Mouse (Mus musculus) c-Kit-negative CD71-positive TER-119-positive erythroid progenitor cells, embryonic 14.5 days (primary cell): ENCODE measurements around the gene Eloa.
"Not testable (repeated sequence)": the region's sequence is repeated elsewhere in the genome, so short reads cannot be mapped to it uniquely, and the experiment has no call there.

ENCODE experiments used
- DNase-seq: peaks from one replicate; pipeline ENCODE4 v3.0.0-alpha.2; 2013; ENCODE audit warnings: low read depth, low spot score

Eloa gene

GRCm38 (mm10) chr4:135984556-135984955, 37.0 kb downstream of the Eloa start:
- DNase-seq, result no peak

GRCm38 (mm10) chr4:135981524-135982063, 40.0 kb downstream of the Eloa start:
- DNase-seq, result no peak

- DNase-seq, result not testable (repeated sequence)
Observed at GRCm38 (mm10) chr4:135980223-135980622, 41.3 kb downstream of the Eloa start.

DNA sequence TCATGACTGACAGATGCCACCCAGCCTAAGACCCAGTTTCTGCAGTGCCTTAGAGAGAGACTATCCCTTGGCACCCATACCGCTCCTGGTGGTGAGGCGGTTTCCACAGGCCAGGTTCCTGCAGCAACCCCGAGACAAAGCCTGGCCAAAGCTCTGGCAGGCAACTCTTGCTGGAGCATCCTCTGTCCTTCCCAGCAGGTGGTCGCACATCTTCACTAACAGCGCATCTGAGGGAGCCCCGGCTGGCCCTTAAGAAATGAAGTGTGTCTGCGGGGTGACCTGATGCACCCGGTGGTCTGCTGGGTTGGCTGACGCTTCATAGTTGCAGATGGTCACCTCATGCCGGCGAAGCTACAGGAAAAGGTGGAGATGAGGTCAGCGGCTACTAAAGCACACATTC, 45.4 kb downstream of the Eloa start:
- DNase-seq, result no peak

GRCm38 (mm10) chr4:135972911-135973811, 48.4 kb downstream of the Eloa start:
- DNase-seq, result no peak

DNA sequence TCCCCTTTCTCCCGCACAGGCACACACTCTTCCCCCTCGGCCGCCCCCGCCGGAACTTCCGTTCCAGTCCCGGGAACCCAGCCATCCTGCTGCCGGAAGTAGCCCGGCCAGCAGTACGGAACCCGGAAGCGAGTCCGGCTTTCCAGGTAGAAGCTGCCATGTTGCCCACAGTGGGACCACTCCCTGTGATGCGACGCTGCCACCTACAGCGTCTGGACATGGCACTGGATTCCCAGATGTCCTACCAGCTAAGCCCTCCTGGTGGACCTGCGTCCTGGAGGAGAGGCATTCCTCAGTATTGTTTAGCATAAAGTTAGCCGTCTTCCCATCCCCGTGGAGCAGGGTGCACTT, 49.0 kb downstream of the Eloa start, which contains the start of gene Lypla2:
Gene Lypla2 (minus strand): TSS at position 71 of the 351 bp plus-strand sequence.
- no peak for DNase-seq

GRCm38 (mm10) chr4:135971805-135972555, 49.6 kb downstream of the Eloa start:
- DNase-seq, result no peak

- no peak for DNase-seq
Observed at GRCm38 (mm10) chr4:135970585-135970984, 51.0 kb downstream of the Eloa start.

DNA sequence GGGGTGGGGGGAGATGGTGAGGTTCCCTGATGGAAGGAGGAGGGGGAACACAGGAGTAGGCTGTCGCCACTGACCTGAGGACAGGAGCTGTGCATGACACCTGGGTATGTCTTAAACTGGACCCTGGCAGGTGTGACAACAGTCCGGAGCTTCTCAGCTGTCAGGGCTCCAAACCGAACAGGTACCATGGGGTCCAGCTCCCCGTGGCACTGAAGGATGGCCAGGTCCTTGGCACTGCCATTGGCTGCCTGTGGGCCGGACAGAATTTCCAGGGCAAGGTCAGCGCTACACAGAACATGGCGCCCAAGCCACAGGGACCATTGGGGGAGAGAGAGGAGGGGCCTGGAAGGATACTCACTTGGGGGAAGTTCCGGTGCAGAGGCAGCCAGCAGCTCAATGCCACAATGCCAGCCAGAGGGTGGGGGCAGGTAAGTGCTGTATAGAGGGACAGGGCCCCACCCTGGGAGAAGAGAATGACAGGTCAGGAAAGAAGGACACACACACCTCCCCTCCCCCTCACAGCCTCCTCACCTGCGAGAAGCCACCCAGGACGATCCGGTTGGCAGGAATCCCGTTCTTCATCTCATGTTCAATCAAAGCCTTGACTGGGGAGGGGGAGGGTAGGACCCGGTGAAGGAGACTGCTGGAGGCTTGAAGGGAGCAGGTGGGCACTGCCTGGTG, 52.4 kb downstream of the Eloa start:
- no peak for DNase-seq

DNA sequence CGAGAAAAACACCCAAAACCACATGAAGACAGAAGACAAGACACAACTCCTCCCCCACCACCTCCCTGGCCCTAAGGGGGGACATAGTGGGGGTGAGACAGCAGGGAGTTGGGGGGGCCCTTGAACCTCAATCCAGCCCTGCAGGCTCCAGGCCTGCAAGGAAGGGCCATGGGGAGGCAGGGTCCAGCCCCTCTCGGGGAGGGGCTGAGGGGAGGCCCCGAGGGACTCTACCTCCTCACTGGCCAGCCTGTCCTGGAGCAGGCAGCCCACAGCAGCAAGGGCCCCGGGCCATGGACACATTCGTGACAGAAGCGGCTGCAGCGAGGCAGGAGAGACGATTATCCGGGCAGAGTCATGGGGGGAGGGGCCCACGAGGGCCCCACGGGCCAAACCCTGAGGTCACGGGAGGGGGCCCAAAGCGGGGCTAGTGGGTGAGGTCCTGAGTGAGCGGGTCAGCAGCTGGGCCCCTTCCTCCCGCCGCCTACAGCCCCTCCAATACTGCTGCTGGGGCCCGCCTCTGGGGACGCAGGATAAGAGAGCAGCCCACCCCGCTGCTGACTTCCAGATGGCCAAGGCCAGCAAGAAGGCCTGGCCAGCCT, 53.2 kb downstream of the Eloa start:
- DNase-seq, result no peak

- DNase-seq, result no peak
Observed at GRCm38 (mm10) chr4:135967086-135967760, 54.3 kb downstream of the Eloa start.

DNA sequence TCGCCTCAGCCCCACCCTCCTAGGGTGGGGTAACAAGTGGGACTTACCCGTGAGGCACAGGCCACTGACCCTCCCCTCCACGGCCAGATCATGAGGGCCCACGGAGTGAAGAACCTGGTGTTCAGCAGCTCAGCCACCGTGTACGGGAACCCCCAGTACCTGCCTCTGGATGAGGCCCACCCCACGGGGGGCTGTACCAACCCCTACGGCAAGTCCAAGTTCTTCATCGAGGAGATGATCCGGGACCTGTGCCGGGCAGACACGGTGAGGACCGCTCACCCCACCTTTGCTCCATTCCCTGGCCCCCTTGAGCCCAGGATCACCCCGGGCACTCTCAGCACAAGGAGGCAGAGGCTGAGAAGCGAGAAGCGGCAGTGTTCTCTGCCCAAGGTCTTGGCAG, 55.3 kb downstream of the Eloa start:
- DNase-seq, result no peak

DNA sequence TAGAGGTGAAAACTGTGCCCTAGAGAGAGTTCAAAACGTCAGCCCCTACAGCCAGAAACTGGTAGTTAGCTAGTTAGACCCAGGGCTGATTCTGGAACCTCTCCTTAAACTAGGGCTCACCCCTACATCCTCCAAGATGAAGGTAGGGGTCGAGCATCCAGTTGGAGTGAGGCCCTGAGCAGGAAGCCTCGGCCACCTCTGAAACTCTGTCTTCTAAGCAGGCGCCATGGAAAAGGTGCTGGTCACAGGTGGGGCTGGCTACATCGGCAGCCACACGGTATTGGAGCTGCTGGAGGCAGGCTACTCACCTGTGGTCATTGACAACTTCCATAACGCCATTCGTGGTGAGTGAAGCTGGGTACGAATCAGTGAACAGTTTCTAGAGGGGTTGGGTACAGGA, 56.5 kb downstream of the Eloa start:
- DNase-seq, result no peak

DNA sequence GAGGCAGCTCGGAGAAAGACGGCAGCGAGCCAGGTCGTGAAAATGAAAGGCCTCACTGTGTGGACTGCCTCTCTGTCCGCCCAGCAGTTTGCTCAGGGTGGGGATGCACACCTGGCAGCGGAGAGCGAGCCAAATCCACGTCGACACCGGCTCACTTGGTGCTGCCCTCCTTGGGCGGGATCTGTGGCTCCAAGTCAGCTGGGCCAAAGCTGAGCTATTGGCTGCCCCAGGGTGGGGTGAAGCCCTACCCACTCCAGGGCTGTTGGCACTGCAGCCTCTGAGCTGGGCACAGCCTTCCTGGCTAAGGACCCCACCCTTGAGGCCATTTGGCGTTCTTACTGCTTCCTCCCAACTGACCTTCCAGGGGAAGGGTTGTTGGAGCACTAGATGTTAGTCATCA, 57.1 kb downstream of the Eloa start:
- DNase-seq, result no peak

- DNase-seq, result peak; percentile 95
Observed at GRCm38 (mm10) chr4:135963457-135964193, 57.9 kb downstream of the Eloa start, which contains the start of gene Gale. Gene Gale (plus strand): TSS chr4:135963727.

DNA sequence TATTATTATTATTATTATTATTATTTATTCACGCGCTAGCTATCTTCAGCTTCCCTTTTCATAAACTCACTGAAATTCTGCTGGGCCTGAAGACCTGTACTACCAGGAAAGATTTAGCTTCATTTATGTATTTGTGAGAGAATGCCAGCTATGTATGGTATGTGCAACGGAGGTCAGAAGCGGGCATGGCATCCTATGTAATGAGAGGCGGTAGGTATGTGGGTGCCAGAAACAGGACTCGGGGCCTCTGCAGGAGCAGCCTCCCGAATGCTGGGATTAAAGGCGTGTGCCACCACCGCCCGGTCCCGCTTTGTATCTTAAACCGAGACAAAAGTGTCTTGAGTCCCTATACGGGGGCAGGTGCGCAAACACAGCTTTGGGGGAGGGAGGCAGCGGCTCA, 58.6 kb downstream of the Eloa start:
- DNase-seq, result no peak

DNA sequence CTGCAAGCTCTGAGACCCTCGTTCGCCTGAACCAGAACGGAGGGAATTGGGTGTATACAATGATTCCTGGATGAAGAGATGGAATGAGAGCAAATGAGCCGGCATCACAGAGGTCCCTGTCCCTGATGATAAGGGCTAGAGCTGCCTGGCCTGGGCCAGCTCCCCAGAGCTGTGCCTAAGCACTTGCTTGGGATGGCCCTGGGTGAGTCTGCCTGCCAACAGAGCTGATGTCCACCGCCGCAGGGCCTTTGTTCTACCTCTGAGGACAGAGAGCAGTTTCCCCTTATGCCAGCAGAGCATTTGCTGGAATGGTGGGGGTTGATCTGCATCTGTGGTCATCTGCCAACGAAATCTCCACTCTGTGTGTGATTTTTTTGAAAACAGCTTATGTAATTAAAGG, 59.4 kb downstream of the Eloa start:
- no peak for DNase-seq

- no peak for DNase-seq
Observed at GRCm38 (mm10) chr4:135961709-135962108, 59.9 kb downstream of the Eloa start.

DNA sequence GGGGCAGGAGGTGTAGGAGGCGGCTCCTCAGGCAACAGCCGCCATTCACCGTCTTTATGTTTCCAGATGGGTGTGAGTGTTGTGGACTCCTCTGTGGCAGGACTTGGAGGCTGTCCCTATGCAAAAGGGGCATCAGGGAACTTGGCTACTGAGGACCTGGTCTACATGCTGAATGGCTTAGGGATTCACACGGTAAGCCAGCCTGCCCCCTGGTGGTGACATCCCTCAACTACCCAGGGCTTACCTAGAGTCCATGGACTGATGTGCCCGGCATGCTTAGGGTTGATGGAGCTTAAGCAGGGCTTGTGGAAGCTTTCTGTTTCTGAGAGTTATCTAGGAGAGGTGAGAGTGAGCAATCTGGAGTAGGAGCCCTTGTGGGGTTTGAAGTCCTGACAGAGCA, 60.8 kb downstream of the Eloa start:
- peak; percentile 77 for DNase-seq

DNA sequence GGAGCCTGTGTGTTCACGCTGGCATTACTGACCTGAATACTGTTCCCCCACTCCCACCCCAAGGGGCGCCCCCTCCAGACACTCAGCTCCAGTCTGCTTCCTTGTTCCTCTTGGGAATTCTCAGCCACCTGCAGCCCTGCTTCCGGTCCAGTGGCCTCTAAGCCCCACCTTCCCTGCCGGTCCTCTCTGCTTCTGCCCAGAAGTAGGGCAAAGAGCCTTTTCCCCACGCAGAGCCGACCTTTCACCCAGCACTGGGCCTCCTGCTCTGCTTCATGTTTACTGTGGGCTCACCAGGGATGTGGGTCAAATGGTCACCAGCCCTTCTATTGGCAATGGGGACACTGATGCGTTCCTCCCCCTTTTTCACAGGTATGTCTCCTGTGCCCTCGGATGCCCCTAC, 63.2 kb downstream of the Eloa start:
- DNase-seq, result no peak
